In genomic region chr9:14523408-14524043, GRCm38 (mm10) we compare ENCODE assay signal across 8 mouse cellular contexts. TPM values are rescaled to one million over a fixed set of nuclear protein-coding genes. Genes with fewer than 3 reads are reported as not detected.
DNase-seq lines count a peak whose midpoint lies in the region; ATAC-seq lines count a peak whose summit lies in the region.

No protein-coding gene starts in this region.

- no peaks in the 10 kb centered on the region for H3K4me1 ChIP-seq in embryonic facial prominence, embryonic 11.5 days (ENCODE audit: control insufficient read depth, insufficient read depth, low read length)
- peaks cover 2% of the 10 kb centered on the region; the same call in 1 of the 2 replicates for H3K4me1 ChIP-seq in limb, embryonic 12.5 days (replicated peaks)

- WGBS in embryonic facial prominence, embryonic 11.5 days, result 14% methylated on average over 4 of the region's 4 CpGs
- WGBS in limb, embryonic 12.5 days, result 7% methylated on average over 4 of the region's 4 CpGs

- no peaks in the 10 kb centered on the region for H3K9me3 ChIP-seq in embryonic facial prominence, embryonic 11.5 days (replicated peaks; ENCODE audit: control insufficient read depth, low read length)
- no peaks in the 10 kb centered on the region for H3K9me3 ChIP-seq in limb, embryonic 12.5 days

- DNase-seq in 416B (ENCODE audit: low read depth), result peak; percentile 77
- peak; percentile 88 for DNase-seq in adrenal gland, postnatal 14 days
- peak; percentile 81 for DNase-seq in embryonic facial prominence, embryonic 11.5 days (ENCODE audit: low spot score)
- DNase-seq in heart, adult 8-10 months (ENCODE audit: low spot score), result peak; percentile 81
- DNase-seq in kidney, adult 9 months, result peak; percentile 85
- DNase-seq in spleen, postnatal 36 days (ENCODE audit: low spot score in 2 of 2), result peak; percentile 44 to 51

- no peaks in the 10 kb centered on the region for H3K36me3 ChIP-seq in embryonic facial prominence, embryonic 11.5 days (replicated peaks; ENCODE audit: control insufficient read depth, insufficient read depth, low read depth, low read length)
- H3K36me3 ChIP-seq in limb, embryonic 12.5 days, result no peaks in the 10 kb centered on the region

- no peak overlapping the region for H3K4me3 ChIP-seq in embryonic facial prominence, embryonic 11.5 days (ENCODE audit: low read depth, low read length)
- H3K4me3 ChIP-seq in limb, embryonic 12.5 days (replicated peaks), result no peak overlapping the region

- no peak overlapping the region for H3K9ac ChIP-seq in embryonic facial prominence, embryonic 11.5 days (replicated peaks; ENCODE audit: low read length)
- H3K9ac ChIP-seq in limb, embryonic 12.5 days (replicated peaks), result no peak overlapping the region

- H3K27me3 ChIP-seq in embryonic facial prominence, embryonic 11.5 days (ENCODE audit: control insufficient read depth, insufficient read depth, low read length), result no peaks in the 10 kb centered on the region
- no peaks in the 10 kb centered on the region for H3K27me3 ChIP-seq in limb, embryonic 12.5 days

- H3K27ac ChIP-seq in embryonic facial prominence, embryonic 11.5 days (replicated peaks; ENCODE audit: low read depth, low read length), result no peak overlapping the region
- H3K27ac ChIP-seq in limb, embryonic 12.5 days, result 0 out of 2 replicates have a peak overlapping the region, but pooled peaks have one; percentile 23

- H3K4me2 ChIP-seq in embryonic facial prominence, embryonic 11.5 days (ENCODE audit: low read depth, low read length), result no peak overlapping the region
- H3K4me2 ChIP-seq in limb, embryonic 12.5 days, result no peak overlapping the region

- ATAC-seq in embryonic facial prominence, embryonic 11.5 days (replicated peaks; ENCODE audit: insufficient number of reproducible peaks, low FRiP score, low TSS enrichment, low read depth), result no peak
- ATAC-seq in limb, embryonic 12.5 days (ENCODE audit: insufficient number of reproducible peaks, insufficient read depth, low FRiP score, low TSS enrichment, low read depth), result peak; percentile 65; the same call in 1 of the 2 replicates
- 0 out of 2 replicates have a peak, but pooled peaks have one; percentile 64 for ATAC-seq in monocyte, adult 5-6 weeks (replicated peaks; ENCODE audit: insufficient number of reproducible peaks, low FRiP score, low TSS enrichment, poor library complexity, severe bottlenecking)

RNA-seq across cellular contexts. Expression of gene Cwc15, which starts 23.1 kb away (rescaled TPM):
- total RNA-seq in adrenal gland, postnatal 14 days (2021), result 124 TPM in 2 replicates
- 210 and 233 TPM in 2 replicates for polyA plus RNA-seq in embryonic facial prominence, embryonic 11.5 days (2014; fragmentation: Nextera tagmentation; extraction: Ambion mirVana)
- 10 to 100 TPM; 58.2 to 79.0 (median 69.0) TPM for total RNA-seq in heart, adult 8-10 months (2022)
- 182 and 186 TPM in 2 replicates for polyA plus RNA-seq in limb, embryonic 12.5 days (2016; fragmentation: Nextera tagmentation; extraction: Ambion mirVana)
- 234 to 340 TPM (median 320 TPM) in 3 replicates for total RNA-seq in monocyte, adult 5-6 weeks (2017)

RNA-seq across cellular contexts. Expression of gene Kdm4d, which starts 23.2 kb away (rescaled TPM):
- 0.30 and 0.34 TPM in 2 replicates for total RNA-seq in adrenal gland, postnatal 14 days (2021)
- polyA plus RNA-seq in embryonic facial prominence, embryonic 11.5 days (2014; fragmentation: Nextera tagmentation; extraction: Ambion mirVana), result 0.07 TPM in 1 of 2 replicates, not detected in the other
- not detected for total RNA-seq in heart, adult 8-10 months (2022)
- polyA plus RNA-seq in limb, embryonic 12.5 days (2016; fragmentation: Nextera tagmentation; extraction: Ambion mirVana), result 0.29 and 0.42 TPM in 2 replicates
- total RNA-seq in monocyte, adult 5-6 weeks (2017), result 0.68 to 1.7 TPM (median 0.85 TPM) in 3 replicates
